Mouse (Mus musculus) heart, embryonic 14.5 days (tissue): ENCODE results near the gene Tex13b. TPM values are rescaled to one million over a fixed set of nuclear protein-coding genes. Genes with fewer than 3 reads are reported as not detected.

Experiments
- ATAC-seq: fragments of 200-750 bp; cut with Nextera tagmentation; 2 replicates; pipeline ENCODE4 v1.8.0; 2017; ENCODE audit warnings: low read depth, moderate TSS enrichment; ENCODE audit not compliant: insufficient number of reproducible peaks, insufficient read depth, low FRiP score
- H3K27ac ChIP-seq, 2 experiments: fragments of 200-500 bp in 1 of 2; fragments of 300-500 bp in 1 of 2; sonication (generic) in 1 of 2; replicated peaks in 1 of 2; 2 replicates each; pipeline ENCODE4 v1.5.1; 2012 to 2014; ENCODE audit warnings: low read depth in 2 of 2, low read length in 2 of 2, control low read depth in 1 of 2, mild to moderate bottlenecking in 1 of 2, mixed read lengths in 1 of 2; ENCODE audit not compliant: control insufficient read depth in 1 of 2, insufficient read depth in 1 of 2
- H3K27me3 ChIP-seq: fragments of 300-500 bp; sonication (generic); 2 replicates; pipeline ENCODE4 v1.6.1; 2014; ENCODE audit warnings: mild to moderate bottlenecking, low read length, control low read depth; ENCODE audit not compliant: control insufficient read depth, insufficient read depth
- H3K36me3 ChIP-seq: fragments of 300-500 bp; sonication (generic); 2 replicates; pipeline ENCODE4 v1.6.1; 2014; ENCODE audit warnings: mild to moderate bottlenecking, control low read depth, low read length, mixed read lengths; ENCODE audit not compliant: control insufficient read depth, insufficient read depth
- H3K4me1 ChIP-seq, 2 experiments: fragments of 200-500 bp in 1 of 2; fragments of 300-500 bp in 1 of 2; sonication (generic) in 1 of 2; 2 replicates each; pipeline ENCODE4 v1.6.1; 2012 to 2014; ENCODE audit warnings: low read length in 2 of 2, control low read depth in 1 of 2, mixed read lengths in 1 of 2; ENCODE audit not compliant: control insufficient read depth in 2 of 2, insufficient read depth in 2 of 2
- H3K4me2 ChIP-seq: fragments of 300-500 bp; sonication (generic); 2 replicates; pipeline ENCODE4 v1.6.1; 2014; ENCODE audit warnings: mild to moderate bottlenecking, low read length
- H3K4me3 ChIP-seq, 2 experiments: fragments of 200-500 bp in 1 of 2; fragments of 300-500 bp in 1 of 2; sonication (generic) in 1 of 2; 2 replicates each; pipeline ENCODE4 v1.5.1; 2012 to 2014; ENCODE audit warnings: low read length in 2 of 2, mild to moderate bottlenecking in 2 of 2, control low read depth in 1 of 2, low read depth in 1 of 2, moderate library complexity in 1 of 2; ENCODE audit not compliant: control insufficient read depth in 1 of 2, insufficient read depth in 1 of 2
- H3K9ac ChIP-seq: fragments of 300-500 bp; sonication (generic); 2 replicates; pipeline ENCODE4 v1.6.1; 2014; ENCODE audit warnings: mild to moderate bottlenecking, low read length
- H3K9me3 ChIP-seq: fragments of 300-500 bp; sonication (generic); 2 replicates; pipeline ENCODE4 v1.6.1; 2016; ENCODE audit warnings: low read length, control low read depth; ENCODE audit not compliant: control insufficient read depth
- WGBS: fragments of 180-500 bp; shearing (Covaris S2); extraction: QIAGEN DNeasy Blood & Tissue Kit; methylation state at CpG from one replicate; pipeline ENCODE4 v1.1.7; 2014; 5-methylcytosine and 5-hydroxymethylcytosine counted together
- polyA plus RNA-seq: library from polyadenylated mRNA; unstranded; fragments of >200 nt; fragmentation: Nextera tagmentation; extraction: Ambion mirVana; gene quantifications from 2 replicates; pipeline ENCODE4 v1.2.1, GENCODE M21; 2014

Gene Tex13b
- polyA plus RNA-seq, 1 experiment from 2014 or later = not detected

- Histone ChIP-seq H3K9me3 (0 out of 2 replicates have a peak, but pooled peaks cover 2% of the 10 kb centered on the region), H3K4me2 (no peak overlapping the region), H3K4me3 (no peak overlapping the region), H3K27me3 (no peaks in the 10 kb centered on the region), H3K9ac (no peak overlapping the region), H3K36me3 (no peaks in the 10 kb centered on the region), H3K27ac (no peak overlapping the region), H3K4me1 (no peaks in the 10 kb centered on the region)
- WGBS = 64% methylated on average over 4 of the region's 4 CpGs
- ATAC-seq = no peak
These were observed 18.5 kb upstream of the Tex13b start for GRCm38 (mm10) chrX:140831706-140832105.

GRCm38 (mm10) chrX:140822295-140822694 is 9.1 kb upstream of the Tex13b start:
- WGBS = 70% methylated on average over 17 of the region's 17 CpGs
- Histone ChIP-seq H3K4me1 (no peaks in the 10 kb centered on the region), H3K4me3 (no peak overlapping the region), H3K27ac (no peak overlapping the region), H3K27me3 (no peaks in the 10 kb centered on the region), H3K36me3 (no peaks in the 10 kb centered on the region), H3K9me3 (no peaks in the 10 kb centered on the region), H3K9ac (no peak overlapping the region), H3K4me2 (no peak overlapping the region)
- no peak for ATAC-seq

DNA sequence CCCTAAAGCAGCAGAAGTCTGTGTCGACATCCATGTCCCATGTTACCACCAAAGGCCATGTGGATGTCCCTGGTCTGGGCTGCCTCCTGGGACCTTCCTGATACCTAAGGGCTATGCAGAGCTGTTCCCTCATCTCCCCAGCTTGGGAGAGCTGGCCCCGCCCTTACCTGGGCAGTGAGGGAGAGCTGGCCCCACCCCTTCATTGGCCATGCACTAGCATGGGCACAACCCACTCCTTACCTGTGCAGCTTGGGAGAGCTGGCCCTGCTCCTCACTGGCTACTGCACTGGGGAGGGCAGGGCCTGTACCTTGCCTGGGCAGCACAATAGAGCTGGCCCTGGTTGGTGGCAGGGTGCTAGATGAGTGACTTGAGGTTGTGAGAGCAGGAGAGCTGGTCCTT is 7.9 kb downstream of the Tex13b start:
- H3K4me3 ChIP-seq = no peak overlapping the region
- H3K27me3 ChIP-seq = no peaks in the 10 kb centered on the region
- H3K9me3 ChIP-seq = no peaks in the 10 kb centered on the region
- H3K27ac ChIP-seq = no peak overlapping the region
- H3K9ac ChIP-seq = no peak overlapping the region
- no peaks in the 10 kb centered on the region for H3K4me1 ChIP-seq
- ATAC-seq = no peak
- no peaks in the 10 kb centered on the region for H3K36me3 ChIP-seq
- H3K4me2 ChIP-seq = no peak overlapping the region
- 80% methylated on average over 2 of the region's 2 CpGs for WGBS

DNA sequence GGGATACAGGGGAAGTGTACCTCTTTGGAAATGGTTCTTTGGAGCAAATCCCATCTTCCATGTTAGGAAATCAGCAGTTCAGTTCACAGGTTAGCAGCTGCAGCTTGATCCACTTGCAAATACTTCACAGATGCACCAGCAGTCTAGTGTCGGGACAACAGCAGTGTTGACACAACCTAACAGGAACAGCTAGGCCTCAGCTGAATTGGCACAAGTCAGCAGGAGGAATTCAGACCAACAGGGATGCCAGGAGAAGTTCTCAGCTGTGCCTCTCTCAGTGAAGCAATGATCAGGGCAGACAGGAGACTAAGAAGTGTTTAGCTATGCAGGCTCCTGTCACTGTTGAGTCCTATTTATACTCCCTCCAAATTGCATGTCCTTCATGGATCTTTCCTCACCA is 43.4 kb downstream of the Tex13b start:
- Histone ChIP-seq H3K36me3 (peaks cover 9% of the 10 kb centered on the region; the same call in 1 of the 2 replicates), H3K4me1 (no peaks in the 10 kb centered on the region), H3K27ac (no peak overlapping the region), H3K9me3 (no peaks in the 10 kb centered on the region), H3K27me3 (no peaks in the 10 kb centered on the region), H3K4me3 (no peak overlapping the region), H3K9ac (no peak overlapping the region), H3K4me2 (no peak overlapping the region)
- WGBS = 32% methylated on average over 1 of the region's 1 CpGs
- ATAC-seq = no peak

Other genes with a start within 250 kb of the Tex13b start
- gene Tsc22d3, start 212.8 kb downstream of the Tex13b start, polyA plus RNA-seq = 209 and 227 TPM in 2 replicates
- gene Mid2, start 148.8 kb downstream of the Tex13b start, polyA plus RNA-seq = 16.1 and 17.4 TPM in 2 replicates
- gene Vsig1, start 94.2 kb upstream of the Tex13b start, polyA plus RNA-seq = not detected in 2 replicates
- 39.1 and 40.5 TPM in 2 replicates for gene Psmd10, start 143.3 kb upstream of the Tex13b start, polyA plus RNA-seq
- 12.9 and 14.6 TPM in 2 replicates for gene Atg4a, start 143.5 kb upstream of the Tex13b start, polyA plus RNA-seq